Mouse (Mus musculus): ENCODE measurements around the gene AA986860.
A peak's percentile ranks its signal among the peaks of the same experiment; 100 is the strongest.

AA986860 gene

GRCm38 (mm10) chr1:130731741-130732337 is at the start of gene AA986860:
Gene AA986860 (plus strand): TSS chr1:130731976.
- peak; percentile 78 to 85 for DNase-seq

GRCm38 (mm10) chr1:130683905-130684304 is 47.9 kb upstream of the AA986860 start:
- DNase-seq, result no peak

- no peak for DNase-seq
Observed at GRCm38 (mm10) chr1:130698601-130699000, 33.2 kb upstream of the AA986860 start.

GRCm38 (mm10) chr1:130699937-130700633 is 31.7 kb upstream of the AA986860 start:
- peak; percentile 88 to 89 for DNase-seq

- no peak for DNase-seq
Observed at GRCm38 (mm10) chr1:130701976-130702375, 29.8 kb upstream of the AA986860 start.

- DNase-seq, result peak; percentile 67 to 80
Observed at GRCm38 (mm10) chr1:130703613-130704012, 28.2 kb upstream of the AA986860 start.

- DNase-seq, result no peak
Observed at GRCm38 (mm10) chr1:130710283-130711080, 21.3 kb upstream of the AA986860 start.

GRCm38 (mm10) chr1:130714046-130714445 is 17.7 kb upstream of the AA986860 start:
- DNase-seq, result no peak

GRCm38 (mm10) chr1:130715561-130716217 is 16.1 kb upstream of the AA986860 start, which contains the start of gene Gm29427:
Gene Gm29427 (minus strand): TSS chr1:130715799.
- peak; percentile 97 for DNase-seq

- no peak for DNase-seq
Observed at GRCm38 (mm10) chr1:130716218-130716512, 15.6 kb upstream of the AA986860 start.

GRCm38 (mm10) chr1:130716513-130717290 is 15.1 kb upstream of the AA986860 start:
- DNase-seq, result peak in 1 of 2 experiments; percentile 29

GRCm38 (mm10) chr1:130717291-130717871 is 14.4 kb upstream of the AA986860 start, which contains the start of gene Yod1:
Gene Yod1 (plus strand): TSS chr1:130717327.
- DNase-seq, result peak; percentile 85 to 87

- no peak for DNase-seq
Observed at GRCm38 (mm10) chr1:130724206-130724605, 7.6 kb upstream of the AA986860 start.

- no peak for DNase-seq
Observed at GRCm38 (mm10) chr1:130726396-130726795, 5.4 kb upstream of the AA986860 start.

- DNase-seq, result no peak
Observed at GRCm38 (mm10) chr1:130728070-130728469, 3.7 kb upstream of the AA986860 start.

- DNase-seq, result no peak
Observed at GRCm38 (mm10) chr1:130728708-130729107, 3.1 kb upstream of the AA986860 start.

- DNase-seq, result no peak
Observed at GRCm38 (mm10) chr1:130729153-130729552, 2.6 kb upstream of the AA986860 start, which contains the start of gene Pfkfb2. Gene Pfkfb2 (minus strand): TSS chr1:130729253.

GRCm38 (mm10) chr1:130732706-130733658 is 1.2 kb downstream of the AA986860 start:
- DNase-seq, result no peak

GRCm38 (mm10) chr1:130733671-130734070 is 1.9 kb downstream of the AA986860 start:
- peak; percentile 76 to 84 for DNase-seq

GRCm38 (mm10) chr1:130734452-130734851 is 2.7 kb downstream of the AA986860 start:
- no peak for DNase-seq

GRCm38 (mm10) chr1:130734852-130735251 is 3.1 kb downstream of the AA986860 start:
- no peak for DNase-seq
